Mouse (Mus musculus) limb, embryonic 15.5 days (tissue): ENCODE measurements at regions not wholly inside any gene's neighbourhood (a gene's known extent, or its start where the extent isn't known, plus 50 kb on each side); places are given as distances from the start of the nearest gene placed in this dataset.

ENCODE experiments used
- ATAC-seq: fragments of 200-750 bp; cut with Nextera tagmentation; 2 replicates; pipeline ENCODE4 v1.8.0; 2017; ENCODE audit warnings: low read depth, moderate TSS enrichment; ENCODE audit not compliant: insufficient number of reproducible peaks, low FRiP score, low TSS enrichment
- H3K27ac ChIP-seq: fragments of 300-500 bp; sonication (generic); 2 replicates; pipeline ENCODE4 v1.5.1; 2015; ENCODE audit warnings: moderate library complexity, mild to moderate bottlenecking, inconsistent platforms
- H3K27me3 ChIP-seq: fragments of 300-500 bp; sonication (generic); 2 replicates; pipeline ENCODE4 v1.6.1; 2015; ENCODE audit warnings: inconsistent platforms
- H3K36me3 ChIP-seq: fragments of 300-500 bp; sonication (generic); 2 replicates; pipeline ENCODE4 v1.6.1; 2015; ENCODE audit warnings: inconsistent platforms
- H3K4me1 ChIP-seq: fragments of 300-500 bp; sonication (generic); 2 replicates; pipeline ENCODE4 v1.6.1; 2015; ENCODE audit warnings: inconsistent platforms
- H3K4me2 ChIP-seq: fragments of 300-500 bp; sonication (generic); 2 replicates; pipeline ENCODE4 v1.6.1; 2015; ENCODE audit warnings: mild to moderate bottlenecking, inconsistent platforms
- H3K4me3 ChIP-seq: fragments of 300-500 bp; sonication (generic); 2 replicates; pipeline ENCODE4 v1.5.1; 2015; ENCODE audit warnings: mild to moderate bottlenecking, inconsistent platforms
- H3K9ac ChIP-seq: fragments of 300-500 bp; sonication (generic); 2 replicates; pipeline ENCODE4 v1.6.1; 2015; ENCODE audit warnings: inconsistent platforms
- H3K9me3 ChIP-seq: fragments of 300-500 bp; sonication (generic); 2 replicates; pipeline ENCODE4 v1.6.1; 2016; ENCODE audit warnings: inconsistent platforms
- WGBS: fragments of 180-500 bp; shearing (Covaris S2); methylation state at CpG from one replicate; pipeline ENCODE4 v1.1.7; 2015; 5-methylcytosine and 5-hydroxymethylcytosine counted together

DNA sequence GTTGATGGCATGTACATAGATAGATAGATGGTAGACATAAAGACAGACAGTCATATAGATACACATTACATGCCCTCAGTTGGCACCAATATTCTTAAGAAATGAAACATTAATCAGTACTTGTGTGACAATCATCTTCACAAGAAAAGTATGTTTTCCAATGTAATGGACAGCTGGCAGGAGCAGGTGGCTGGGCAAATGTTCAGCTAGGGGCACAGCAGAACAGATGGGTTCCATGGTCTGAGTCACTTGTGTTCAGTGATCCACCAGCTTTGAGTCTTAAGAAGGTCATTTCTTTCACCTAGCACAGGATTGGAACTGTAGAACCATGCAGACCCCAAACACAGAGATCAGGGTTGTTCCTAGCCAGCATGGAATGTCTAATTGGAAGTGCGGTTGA lies 2631.2 kb upstream of the 5930422O12Rik start:
- 89% methylated on average over 1 of the region's 1 CpGs for WGBS
- ATAC-seq, result no peak

DNA sequence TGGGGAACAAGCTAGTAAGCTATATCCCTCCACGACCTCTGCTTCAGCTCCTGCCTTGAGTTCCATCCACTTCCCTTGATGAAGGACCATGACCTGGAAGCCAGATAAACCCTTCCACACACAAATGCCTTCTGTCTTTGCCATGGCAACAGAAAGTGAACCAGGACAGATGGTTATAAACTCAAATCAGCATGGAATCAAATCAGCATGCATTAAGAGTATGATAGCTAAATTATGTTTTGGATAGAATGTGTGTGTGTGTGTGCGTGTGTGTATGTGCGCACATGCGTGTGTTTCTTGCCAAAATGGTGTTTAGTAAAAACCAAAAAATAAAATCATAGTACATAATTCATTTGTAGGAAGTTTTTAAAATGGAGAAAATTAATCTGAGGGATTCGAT lies 2611.5 kb upstream of the 5930422O12Rik start:
- Histone ChIP-seq H3K4me1 (no peaks in the 10 kb centered on the region), H3K27me3 (no peaks in the 10 kb centered on the region), H3K36me3 (no peaks in the 10 kb centered on the region), H3K9me3 (no peaks in the 10 kb centered on the region), H3K4me2 (no peak overlapping the region), H3K4me3 (no peak overlapping the region), H3K9ac (no peak overlapping the region), H3K27ac (no peak overlapping the region)
- WGBS, result 94% methylated on average over 5 of the region's 5 CpGs
- no peak for ATAC-seq

More for the DNA sequence above, 2631.2 kb upstream of the 5930422O12Rik start:
- Histone ChIP-seq H3K36me3 (no peaks in the 10 kb centered on the region), H3K9ac (no peak overlapping the region), H3K27me3 (no peaks in the 10 kb centered on the region), H3K4me3 (no peak overlapping the region), H3K4me2 (no peak overlapping the region), H3K4me1 (no peaks in the 10 kb centered on the region), H3K9me3 (no peaks in the 10 kb centered on the region), H3K27ac (no peak overlapping the region)

DNA sequence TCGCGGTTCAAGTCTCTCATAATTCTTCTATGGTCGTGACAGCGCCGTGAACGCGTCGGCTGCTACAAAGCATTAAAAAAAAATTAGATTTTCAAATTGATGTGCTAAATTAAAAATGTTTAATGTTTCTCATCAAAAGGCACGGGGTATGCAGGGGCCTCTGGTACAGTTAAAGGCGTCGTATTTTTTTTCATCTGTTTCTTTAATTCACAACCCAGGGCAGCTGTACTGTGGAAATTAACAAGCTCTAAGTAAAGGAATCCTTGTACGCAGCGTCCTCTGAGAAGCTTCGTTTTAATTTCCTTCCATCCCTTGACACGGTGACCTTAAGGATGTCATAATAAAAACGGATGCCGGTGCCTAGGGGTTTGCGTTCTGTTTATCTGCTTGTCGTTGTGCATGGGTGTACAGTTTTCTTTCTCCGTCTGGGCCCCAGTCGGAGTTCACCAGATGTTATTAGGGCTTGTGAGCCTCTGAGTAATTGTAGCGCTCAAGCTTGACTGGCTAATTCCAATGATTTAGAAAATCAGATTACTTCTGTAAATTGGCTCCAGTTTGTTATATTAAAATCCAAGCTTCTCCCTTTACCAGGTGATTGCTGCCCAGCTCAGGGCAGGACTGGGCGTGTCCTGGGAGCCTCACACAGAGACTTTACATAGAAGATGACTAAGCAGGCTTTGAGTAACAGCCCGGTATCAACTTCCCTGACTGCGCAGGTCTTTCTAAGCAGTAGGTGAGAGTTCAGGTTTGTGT lies 2605.5 kb upstream of the 5930422O12Rik start:
- WGBS, result 30% methylated on average over 25 of the region's 25 CpGs

DNA sequence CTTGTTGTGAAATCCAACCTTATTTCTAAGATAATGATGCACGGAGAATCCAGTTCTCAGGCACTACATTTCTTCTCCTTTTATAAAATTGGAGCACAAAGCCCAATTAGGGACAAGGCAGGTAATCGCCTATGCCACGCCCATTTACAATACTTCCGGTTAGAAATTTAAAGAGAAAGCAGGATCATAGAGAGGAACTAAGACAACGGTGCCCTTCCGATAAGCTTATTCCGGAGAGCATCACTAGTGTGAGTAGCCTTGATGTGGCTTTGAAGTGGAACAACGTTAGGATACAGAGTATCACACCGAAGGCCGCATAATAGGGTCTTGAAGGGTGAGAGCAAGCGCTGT lies 2604.9 kb upstream of the 5930422O12Rik start:
- H3K9me3 ChIP-seq, result no peaks in the 10 kb centered on the region
- H3K27me3 ChIP-seq, result no peaks in the 10 kb centered on the region
- no peak for ATAC-seq
- H3K4me1 ChIP-seq, result no peaks in the 10 kb centered on the region
- no peaks in the 10 kb centered on the region for H3K36me3 ChIP-seq
- H3K27ac ChIP-seq, result no peak overlapping the region
- no peak overlapping the region for H3K9ac ChIP-seq
- no peak overlapping the region for H3K4me3 ChIP-seq
- H3K4me2 ChIP-seq, result no peak overlapping the region
- 83% methylated on average over 11 of the region's 11 CpGs for WGBS

More for the DNA sequence above, 2605.5 kb upstream of the 5930422O12Rik start:
- no peak overlapping the region for H3K4me3 ChIP-seq
- H3K4me2 ChIP-seq, result peak overlapping the region; percentile 24; the same call in 1 of the 2 replicates
- no peak for ATAC-seq
- no peaks in the 10 kb centered on the region for H3K36me3 ChIP-seq
- H3K9me3 ChIP-seq, result no peaks in the 10 kb centered on the region
- no peaks in the 10 kb centered on the region for H3K27me3 ChIP-seq
- no peak overlapping the region for H3K27ac ChIP-seq
- no peaks in the 10 kb centered on the region for H3K4me1 ChIP-seq
- no peak overlapping the region for H3K9ac ChIP-seq

DNA sequence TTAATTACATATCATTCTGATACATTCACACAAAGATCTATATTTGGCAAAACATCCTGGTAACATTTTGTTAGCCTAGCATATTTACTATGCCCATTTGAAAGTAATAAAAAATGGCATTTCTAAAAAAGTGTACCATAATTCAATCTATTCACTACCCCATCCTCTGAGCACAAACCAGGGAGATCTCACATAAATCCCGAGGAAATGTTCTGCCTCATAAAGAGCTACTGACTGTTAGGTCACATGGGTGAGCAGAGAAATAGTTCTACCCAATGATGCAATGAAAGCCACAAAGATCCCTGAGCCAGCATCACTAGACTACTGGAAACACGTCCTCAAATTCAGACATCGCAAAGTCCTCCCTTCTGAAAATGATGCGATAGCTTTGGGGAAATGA lies 2602.5 kb upstream of the 5930422O12Rik start:
- H3K9ac ChIP-seq, result no peak overlapping the region
- 53% methylated on average over 4 of the region's 4 CpGs for WGBS
- no peak overlapping the region for H3K4me2 ChIP-seq
- no peaks in the 10 kb centered on the region for H3K4me1 ChIP-seq
- no peak overlapping the region for H3K27ac ChIP-seq
- no peaks in the 10 kb centered on the region for H3K27me3 ChIP-seq
- H3K36me3 ChIP-seq, result no peaks in the 10 kb centered on the region
- no peak for ATAC-seq
- no peaks in the 10 kb centered on the region for H3K9me3 ChIP-seq
- no peak overlapping the region for H3K4me3 ChIP-seq

DNA sequence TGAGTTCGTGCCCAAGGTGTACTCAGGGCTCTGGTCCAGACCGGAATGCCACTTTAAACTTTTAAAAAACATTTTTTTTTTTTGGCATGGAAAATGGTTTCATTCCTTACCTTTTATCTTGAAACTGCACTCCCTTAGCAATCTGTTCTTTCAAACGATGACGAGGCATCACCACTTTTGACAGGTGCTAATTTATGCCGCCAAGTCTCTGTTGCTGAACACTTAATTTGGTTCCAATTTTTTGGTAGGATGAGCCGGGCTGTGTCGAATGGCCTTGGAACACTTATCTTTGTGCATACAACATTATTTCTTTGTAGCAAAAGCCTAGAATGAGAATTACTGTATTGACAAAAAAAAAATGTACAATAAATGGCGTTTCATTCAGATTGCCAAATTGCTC lies 2590.5 kb upstream of the 5930422O12Rik start:
- no peaks in the 10 kb centered on the region for H3K27me3 ChIP-seq
- no peak overlapping the region for H3K9ac ChIP-seq
- H3K36me3 ChIP-seq, result no peaks in the 10 kb centered on the region
- no peak for ATAC-seq
- H3K27ac ChIP-seq, result no peak overlapping the region
- H3K9me3 ChIP-seq, result no peaks in the 10 kb centered on the region
- H3K4me2 ChIP-seq, result no peak overlapping the region
- no peak overlapping the region for H3K4me3 ChIP-seq
- WGBS, result 83% methylated on average over 8 of the region's 8 CpGs
- H3K4me1 ChIP-seq, result no peaks in the 10 kb centered on the region

DNA sequence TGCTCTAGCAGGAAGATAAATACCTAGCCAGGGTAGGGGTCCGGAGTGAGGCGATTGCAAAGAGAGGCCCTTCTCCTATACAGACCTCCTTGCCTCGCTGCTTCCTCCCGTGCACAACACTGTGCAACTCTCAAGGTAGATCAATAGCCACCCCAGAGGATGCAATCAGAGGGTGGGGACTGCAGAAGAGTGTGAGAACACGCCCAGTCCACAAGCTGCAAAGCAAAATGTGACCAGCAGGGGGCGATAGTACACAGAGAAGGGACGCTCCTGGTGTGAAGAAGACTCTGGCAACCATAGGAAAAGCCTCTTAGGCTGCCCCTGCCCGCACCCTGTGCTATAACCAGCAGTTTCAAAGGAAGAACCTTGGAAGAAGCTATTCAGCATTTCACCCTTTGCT lies 2588.4 kb upstream of the 5930422O12Rik start:
- Histone ChIP-seq H3K36me3 (no peaks in the 10 kb centered on the region), H3K27ac (no peak overlapping the region), H3K27me3 (no peaks in the 10 kb centered on the region), H3K9ac (no peak overlapping the region), H3K9me3 (no peaks in the 10 kb centered on the region), H3K4me3 (no peak overlapping the region), H3K4me1 (no peaks in the 10 kb centered on the region), H3K4me2 (no peak overlapping the region)
- no peak for ATAC-seq
- WGBS, result 33% methylated on average over 8 of the region's 8 CpGs

DNA sequence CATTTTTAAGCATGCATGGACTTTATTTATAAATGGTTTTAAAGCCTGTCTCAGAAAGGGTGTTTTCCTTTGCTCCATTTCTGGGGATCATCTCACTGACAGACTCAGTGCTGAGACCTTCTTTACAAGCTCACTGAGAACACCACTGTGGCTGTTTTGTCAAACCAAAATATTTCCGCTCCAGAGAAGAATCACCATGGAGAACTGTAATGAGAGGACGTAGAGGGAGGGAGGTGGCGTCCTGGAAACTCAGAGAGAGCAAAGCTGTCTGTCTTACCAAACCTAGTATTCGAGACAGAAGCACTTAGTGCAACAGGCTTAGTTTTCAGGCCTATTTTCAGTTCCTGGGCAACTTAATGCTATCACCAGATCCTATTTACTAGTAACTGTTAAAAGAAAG lies 2565.5 kb upstream of the 5930422O12Rik start:
- H3K4me3 ChIP-seq, result no peak overlapping the region

DNA sequence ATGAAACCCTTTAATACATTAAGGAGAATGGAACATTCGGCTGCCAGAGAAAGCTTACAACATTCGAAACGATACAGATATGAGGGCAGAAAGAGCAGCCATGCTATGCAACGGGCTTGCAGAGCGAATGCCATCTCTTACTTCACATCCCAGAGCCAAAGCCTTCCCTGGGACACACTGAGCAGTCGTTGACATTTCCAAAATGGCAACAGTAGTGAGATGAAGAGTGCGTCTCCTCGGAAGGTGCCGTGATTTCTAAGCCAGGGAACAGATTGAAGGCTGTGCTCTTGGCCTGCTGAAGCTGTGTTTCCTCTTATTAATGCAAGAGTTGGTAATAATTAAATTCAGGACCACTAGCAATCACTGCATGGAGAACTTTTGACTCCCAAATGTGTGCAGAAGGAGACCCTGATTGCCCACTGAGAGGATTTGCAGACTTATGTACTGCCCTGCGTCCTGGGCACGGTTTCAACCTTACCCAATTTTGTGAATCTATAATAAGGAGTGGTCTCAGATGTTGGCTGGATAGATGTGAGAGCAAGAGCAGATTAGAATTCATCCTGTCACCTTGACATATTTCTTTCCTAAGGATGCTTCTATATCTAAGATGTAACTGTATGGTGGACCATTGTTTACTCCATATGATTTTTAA lies 2522.3 kb upstream of the 5930422O12Rik start:
- no peaks in the 10 kb centered on the region for H3K9me3 ChIP-seq
- no peaks in the 10 kb centered on the region for H3K36me3 ChIP-seq
- no peak for ATAC-seq
- no peaks in the 10 kb centered on the region for H3K4me1 ChIP-seq
- H3K27me3 ChIP-seq, result no peaks in the 10 kb centered on the region
- H3K4me3 ChIP-seq, result no peak overlapping the region
- H3K4me2 ChIP-seq, result no peak overlapping the region
- H3K9ac ChIP-seq, result no peak overlapping the region
- H3K27ac ChIP-seq, result no peak overlapping the region
- 77% methylated on average over 11 of the region's 11 CpGs for WGBS

More for the DNA sequence above, 2565.5 kb upstream of the 5930422O12Rik start:
- H3K27me3 ChIP-seq, result no peaks in the 10 kb centered on the region
- H3K4me1 ChIP-seq, result no peaks in the 10 kb centered on the region
- no peak overlapping the region for H3K9ac ChIP-seq
- H3K9me3 ChIP-seq, result no peaks in the 10 kb centered on the region
- H3K27ac ChIP-seq, result no peak overlapping the region
- no peaks in the 10 kb centered on the region for H3K36me3 ChIP-seq
- no peak for ATAC-seq
- no peak overlapping the region for H3K4me2 ChIP-seq
- 66% methylated on average over 4 of the region's 4 CpGs for WGBS

DNA sequence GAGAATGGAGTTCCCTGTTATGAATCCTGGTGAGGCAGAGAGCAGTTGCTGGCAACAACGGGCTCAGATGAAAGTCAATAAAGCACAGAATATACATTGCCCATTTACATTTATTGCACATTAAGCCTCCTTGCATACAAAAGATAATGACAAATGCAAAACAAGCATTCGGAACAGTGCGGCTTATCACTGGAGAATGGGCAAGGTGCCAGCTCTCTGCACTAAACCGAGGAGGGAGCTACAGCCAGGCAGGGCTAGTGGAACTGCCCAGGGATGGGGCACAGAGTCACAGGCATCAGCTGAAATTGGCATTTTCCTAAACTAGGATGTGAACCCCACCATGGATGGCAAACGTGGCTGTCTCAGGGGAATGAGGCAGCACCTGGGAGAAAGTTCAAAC lies 2514.8 kb upstream of the 5930422O12Rik start:
- Histone ChIP-seq H3K27me3 (no peaks in the 10 kb centered on the region), H3K9me3 (no peaks in the 10 kb centered on the region), H3K4me3 (no peak overlapping the region), H3K4me1 (peaks cover 4% of the 10 kb centered on the region; the same call in 1 of the 2 replicates), H3K36me3 (no peaks in the 10 kb centered on the region), H3K4me2 (no peak overlapping the region), H3K27ac (no peak overlapping the region), H3K9ac (no peak overlapping the region)
- WGBS, result 64% methylated on average over 5 of the region's 5 CpGs
- no peak for ATAC-seq

DNA sequence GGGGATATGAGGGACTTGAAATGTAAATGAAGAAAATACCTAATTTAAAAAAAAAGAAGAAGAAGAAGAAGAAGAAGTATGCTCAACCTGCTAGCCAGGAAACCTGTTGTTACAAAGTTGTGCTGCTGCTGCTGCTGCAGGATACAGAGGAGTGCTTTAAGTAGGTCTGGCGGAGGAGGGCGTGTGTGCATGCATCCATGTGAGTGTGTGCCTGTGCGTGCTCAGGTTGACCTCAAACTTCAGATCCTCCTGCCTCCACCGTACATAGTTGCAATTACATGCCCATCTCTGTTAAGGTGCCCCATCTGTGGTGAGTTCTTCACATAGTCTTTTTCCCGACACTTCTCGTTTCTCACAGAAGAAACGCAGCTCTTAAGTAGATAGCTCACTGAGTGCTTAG lies 2513.4 kb upstream of the 5930422O12Rik start:
- H3K36me3 ChIP-seq, result no peaks in the 10 kb centered on the region
- 60% methylated on average over 7 of the region's 7 CpGs for WGBS
- H3K4me1 ChIP-seq, result peaks cover 4% of the 10 kb centered on the region; the same call in 1 of the 2 replicates
- ATAC-seq, result no peak
- H3K27ac ChIP-seq, result no peak overlapping the region
- no peaks in the 10 kb centered on the region for H3K9me3 ChIP-seq
- H3K9ac ChIP-seq, result no peak overlapping the region
- H3K27me3 ChIP-seq, result no peaks in the 10 kb centered on the region
- no peak overlapping the region for H3K4me3 ChIP-seq
- no peak overlapping the region for H3K4me2 ChIP-seq

DNA sequence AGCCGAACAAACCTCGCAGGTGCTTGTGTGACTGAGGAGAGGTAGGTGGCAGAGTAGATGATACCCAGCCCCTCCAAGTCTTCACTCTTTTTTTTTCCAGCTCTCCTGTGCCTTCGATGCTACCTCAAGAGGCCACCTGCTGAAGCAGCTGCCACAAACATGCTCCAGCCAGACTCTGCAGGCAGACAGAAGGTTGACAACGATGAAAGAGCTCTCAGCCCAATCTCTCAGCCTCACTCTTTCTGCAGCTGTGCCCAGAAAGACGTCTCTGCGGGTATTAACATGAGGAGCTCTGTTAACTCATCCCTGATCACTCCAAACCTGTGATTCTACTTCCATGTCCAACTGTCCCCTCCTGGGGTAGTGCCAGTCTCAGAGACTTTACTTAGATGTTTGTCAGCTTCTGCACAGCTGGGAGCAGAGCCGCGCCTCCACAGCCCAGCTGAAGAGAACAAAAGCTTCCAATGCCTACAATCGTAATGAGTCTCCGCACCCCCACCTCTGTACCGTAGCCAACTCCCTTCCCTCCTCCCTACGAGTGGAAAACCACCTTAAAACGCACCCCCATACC lies 2512.8 kb upstream of the 5930422O12Rik start:
- no peak for ATAC-seq
- no peak overlapping the region for H3K9ac ChIP-seq
- H3K4me3 ChIP-seq, result peak overlapping the region; percentile 39
- 12% methylated on average over 13 of the region's 13 CpGs for WGBS
- no peaks in the 10 kb centered on the region for H3K36me3 ChIP-seq
- H3K27ac ChIP-seq, result no peak overlapping the region
- H3K9me3 ChIP-seq, result no peaks in the 10 kb centered on the region
- H3K4me1 ChIP-seq, result peaks cover 4% of the 10 kb centered on the region; the same call in 1 of the 2 replicates
- no peaks in the 10 kb centered on the region for H3K27me3 ChIP-seq
- H3K4me2 ChIP-seq, result peak overlapping the region; percentile 62
